Mouse (Mus musculus) midbrain, postnatal 0 days (tissue): ENCODE data around the gene Metrnl. TPM values are rescaled to one million over a fixed set of nuclear protein-coding genes. Genes with fewer than 3 reads are reported as not detected.
"Not testable (repeated sequence)": the region's sequence is repeated elsewhere in the genome, so short reads cannot be mapped to it uniquely, and the experiment has no call there.

ENCODE experiments used
- ATAC-seq: fragments of 200-750 bp; cut with Nextera tagmentation; 2 replicates; pipeline ENCODE4 v1.8.0; 2017; ENCODE audit warnings: moderate number of reproducible peaks, mild to moderate bottlenecking, moderate TSS enrichment, moderate library complexity; ENCODE audit not compliant: low FRiP score
- DNase-seq: peaks from one replicate; pipeline ENCODE4 v3.0.0-alpha.2; 2015; ENCODE audit warnings: low spot score
- H3K27ac ChIP-seq: fragments of 300-500 bp; sonication (generic); 2 replicates; pipeline ENCODE4 v1.5.1; 2014; ENCODE audit warnings: low read depth, mild to moderate bottlenecking, low read length, mixed read lengths
- H3K27me3 ChIP-seq: fragments of 300-500 bp; sonication (generic); 2 replicates; pipeline ENCODE4 v1.6.1; 2014; ENCODE audit warnings: low read length, control low read depth, mixed read lengths; ENCODE audit not compliant: insufficient read depth
- H3K36me3 ChIP-seq: fragments of 300-500 bp; sonication (generic); 2 replicates; pipeline ENCODE4 v1.6.1; 2014; ENCODE audit warnings: low read length, control low read depth, mixed read lengths; ENCODE audit not compliant: insufficient read depth
- H3K4me1 ChIP-seq: fragments of 300-500 bp; sonication (generic); 2 replicates; pipeline ENCODE4 v1.6.1; 2014; ENCODE audit warnings: mild to moderate bottlenecking, control low read depth, antibody characterized with exemption, low read length, mixed read lengths; ENCODE audit not compliant: insufficient read depth
- H3K4me2 ChIP-seq: fragments of 300-500 bp; sonication (generic); 2 replicates; pipeline ENCODE4 v1.6.1; 2014; ENCODE audit warnings: low read depth, mild to moderate bottlenecking, low read length, mixed read lengths; ENCODE audit not compliant: poor library complexity, severe bottlenecking
- H3K4me3 ChIP-seq: fragments of 300-500 bp; sonication (generic); 2 replicates; pipeline ENCODE4 v1.5.1; 2014; ENCODE audit warnings: low read depth, mild to moderate bottlenecking, low read length, moderate library complexity
- H3K9ac ChIP-seq: fragments of 300-500 bp; sonication (generic); replicated peaks from 2 replicates; pipeline ENCODE4 v1.6.1; 2014; ENCODE audit warnings: mild to moderate bottlenecking, low read length, moderate library complexity, mixed read lengths; ENCODE audit not compliant: poor library complexity, severe bottlenecking
- H3K9me3 ChIP-seq: fragments of 300-500 bp; sonication (generic); 2 replicates; pipeline ENCODE4 v1.6.1; 2016; ENCODE audit warnings: low read length, control low read depth
- CTCF ChIP-seq: IDR thresholded peaks from 2 replicates; pipeline ENCODE4 v1.5.1; 2016; ENCODE audit warnings: antibody characterized with exemption, mild to moderate bottlenecking
- WGBS: fragments of 180-500 bp; shearing (Covaris S2); extraction: QIAGEN DNeasy Blood & Tissue Kit; methylation state at CpG from one replicate; pipeline ENCODE4 v1.1.7; 2014; 5-methylcytosine and 5-hydroxymethylcytosine counted together
- polyA plus RNA-seq: library from polyadenylated mRNA; unstranded; fragments of >200 nt; fragmentation: Nextera tagmentation; extraction: Ambion mirVana; gene quantifications from 2 replicates; pipeline ENCODE4 v1.2.1, GENCODE M21; 2015
- total RNA-seq: library from RNA; depleted of rRNA; stranded (reverse); fragments of >200 nt; gene quantifications from 2 replicates; pipeline ENCODE4 v1.2.3, GENCODE M21; 2014

Gene Metrnl
- total and polyA plus RNA-seq, 2 experiments from 2014 or later, result 12.5 to 15.8 TPM

DNA sequence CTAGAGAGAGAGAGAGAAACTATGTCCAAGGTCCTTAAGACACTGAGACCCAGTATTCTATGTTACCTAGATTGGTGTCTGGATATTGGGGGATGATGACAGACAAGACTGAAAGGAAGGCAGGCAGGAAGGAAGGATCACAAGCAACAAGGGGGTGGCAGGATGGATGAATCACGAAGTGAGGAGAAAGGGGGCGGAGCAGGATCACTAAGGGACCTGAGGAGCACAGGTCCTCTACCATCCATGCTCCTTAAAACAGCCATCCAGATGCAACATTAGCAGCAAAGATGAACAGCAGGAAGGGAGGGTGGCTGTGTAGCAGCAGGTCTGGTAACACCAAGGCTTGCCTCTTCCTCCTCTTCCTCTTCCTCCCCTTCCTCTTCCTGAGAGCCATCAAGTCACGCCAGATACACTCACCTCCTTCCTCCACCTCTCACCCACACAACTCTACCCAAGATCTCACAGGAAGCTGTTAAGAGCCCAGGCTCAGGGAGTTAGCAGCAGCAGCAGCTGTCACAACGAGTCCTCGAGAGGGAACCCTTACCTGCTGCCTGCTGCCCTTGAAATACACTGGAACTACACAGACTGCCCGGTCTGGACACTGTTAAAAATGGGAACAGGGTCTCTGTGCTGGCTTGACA is 46.1 kb upstream of the Metrnl start:
- H3K27me3 ChIP-seq, result no peaks in the 10 kb centered on the region
- no peak overlapping the region for H3K4me2 ChIP-seq
- WGBS, result 89% methylated on average over 6 of the region's 6 CpGs
- H3K4me1 ChIP-seq, result no peaks in the 10 kb centered on the region
- ATAC-seq, result no peak
- TF ChIP-seq CTCF, result no peak
- H3K9ac ChIP-seq, result no peak overlapping the region
- no peaks in the 10 kb centered on the region for H3K9me3 ChIP-seq
- no peak overlapping the region for H3K4me3 ChIP-seq
- no peak for DNase-seq
- H3K27ac ChIP-seq, result no peak overlapping the region
- H3K36me3 ChIP-seq, result 0 out of 2 replicates have a peak, but pooled peaks cover 4% of the 10 kb centered on the region

DNA sequence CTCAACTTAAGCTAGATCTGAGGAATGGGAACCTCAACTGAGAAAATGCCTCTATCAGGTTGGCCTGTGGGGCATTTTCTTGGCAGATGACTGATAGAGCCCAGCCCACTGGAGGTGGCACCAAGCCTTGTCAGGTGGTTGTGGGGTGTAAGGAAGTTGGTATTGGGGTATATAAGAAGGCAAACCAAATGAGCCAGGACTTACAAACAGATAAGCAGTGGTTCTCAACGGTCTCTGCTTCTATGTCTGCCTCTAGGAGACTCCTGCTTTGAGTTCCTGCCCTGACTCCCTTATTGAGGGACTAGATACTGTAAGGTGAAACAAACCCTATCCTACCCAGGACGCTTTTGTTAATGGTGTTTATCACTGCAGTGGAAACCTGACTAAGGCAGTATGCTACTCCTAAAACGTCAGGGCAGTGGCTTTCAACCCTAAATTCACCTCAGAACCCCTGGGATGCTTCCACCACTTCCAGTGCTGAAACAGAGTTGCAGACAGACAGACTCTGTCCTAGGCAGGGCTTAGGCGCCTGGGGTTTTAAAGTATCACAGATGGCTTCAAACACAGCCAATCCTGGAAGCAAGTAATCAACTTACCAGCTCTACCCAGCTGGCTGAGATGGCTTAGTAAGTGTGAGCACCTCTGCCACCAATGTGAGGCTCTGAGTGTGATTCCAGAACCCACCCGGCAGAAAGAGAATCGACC is 45.4 kb upstream of the Metrnl start:
- ATAC-seq (no peak), DNase-seq (no peak)
- H3K9me3 ChIP-seq, result no peaks in the 10 kb centered on the region
- 0 out of 2 replicates have a peak, but pooled peaks cover 4% of the 10 kb centered on the region for H3K36me3 ChIP-seq
- WGBS, result 88% methylated on average over 6 of the region's 6 CpGs
- H3K9ac ChIP-seq, result no peak overlapping the region
- H3K4me1 ChIP-seq, result no peaks in the 10 kb centered on the region
- H3K4me3 ChIP-seq, result no peak overlapping the region
- H3K27ac ChIP-seq, result no peak overlapping the region
- no peak for TF ChIP-seq CTCF
- H3K4me2 ChIP-seq, result no peak overlapping the region
- H3K27me3 ChIP-seq, result no peaks in the 10 kb centered on the region

DNA sequence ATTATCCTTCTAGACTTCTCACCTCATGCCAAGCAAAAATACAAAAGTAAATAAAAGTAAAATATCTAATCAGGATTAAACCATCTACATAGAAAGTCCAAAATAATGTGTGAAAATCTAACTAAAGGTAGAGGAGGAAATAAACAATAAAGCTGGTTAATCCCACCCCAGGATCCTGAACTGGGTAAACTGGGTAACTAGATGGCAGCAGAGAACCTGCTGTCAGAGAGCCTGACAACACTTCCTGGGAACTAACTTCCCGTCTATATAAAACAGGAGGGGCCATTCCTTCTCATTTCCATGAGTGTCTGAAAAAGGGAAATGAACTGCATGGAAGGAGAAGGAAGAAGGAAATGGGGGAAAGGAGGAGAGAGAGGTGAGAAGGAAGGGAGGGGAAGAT is 43.2 kb upstream of the Metrnl start:
- TF ChIP-seq CTCF, result peak; percentile 32; the same call in 1 of the 2 replicates
- Histone ChIP-seq H3K27ac (no peak overlapping the region), H3K27me3 (no peaks in the 10 kb centered on the region), H3K9me3 (no peaks in the 10 kb centered on the region), H3K4me2 (no peak overlapping the region), H3K4me1 (no peaks in the 10 kb centered on the region), H3K9ac (no peak overlapping the region), H3K4me3 (no peak overlapping the region), H3K36me3 (peaks cover 4% of the 10 kb centered on the region; the same call in 1 of the 2 replicates)
- 42% methylated on average over 1 of the region's 1 CpGs for WGBS
- no peak for ATAC-seq
- DNase-seq, result no peak

DNA sequence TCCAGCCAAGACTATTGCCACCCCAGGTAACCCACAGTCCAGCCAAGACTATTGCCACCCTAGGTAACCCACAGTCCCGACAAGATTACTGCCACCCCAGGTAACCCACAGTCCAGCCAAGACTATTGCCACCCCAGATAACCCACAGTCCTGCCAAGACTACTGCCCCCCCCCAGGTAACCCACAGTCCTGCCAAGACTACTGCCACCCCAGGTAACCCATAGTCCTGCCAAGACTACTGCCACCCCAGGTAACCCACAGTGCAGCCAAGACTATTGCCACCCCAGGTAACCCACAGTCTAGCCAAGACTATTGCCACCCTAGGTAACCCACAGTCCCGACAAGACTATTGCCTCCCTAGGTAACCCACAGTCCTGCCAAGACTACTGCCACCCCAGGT is 40.7 kb upstream of the Metrnl start:
- not testable (repeated sequence) for H3K27me3 ChIP-seq, H3K4me2 ChIP-seq, H3K4me1 ChIP-seq

DNA sequence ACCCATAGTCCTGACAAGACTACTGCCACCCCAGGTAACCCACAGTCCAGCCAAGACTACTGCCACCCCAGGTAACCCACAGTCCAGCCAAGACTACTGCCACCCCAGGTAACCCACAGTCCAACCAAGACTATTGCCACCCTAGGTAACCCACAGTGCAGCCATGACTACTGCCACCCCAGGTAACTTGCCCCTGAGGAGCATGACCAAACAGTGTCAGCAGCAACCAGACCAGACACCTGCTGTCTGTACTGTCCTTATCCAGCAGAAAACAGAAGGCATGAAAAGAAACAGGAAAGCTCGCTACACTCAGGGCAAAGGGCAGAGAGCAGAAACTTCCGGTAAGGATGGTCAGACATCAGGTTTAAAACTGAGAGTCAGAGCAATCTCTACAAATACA is 40.2 kb upstream of the Metrnl start:
- H3K4me1 ChIP-seq, result no peaks in the 10 kb centered on the region
- WGBS, result 91% methylated on average over 2 of the region's 2 CpGs
- TF ChIP-seq CTCF, result no peak
- no peak overlapping the region for H3K4me3 ChIP-seq
- no peaks in the 10 kb centered on the region for H3K9me3 ChIP-seq
- DNase-seq (no peak), ATAC-seq (no peak)
- H3K9ac ChIP-seq, result no peak overlapping the region
- H3K27me3 ChIP-seq, result no peaks in the 10 kb centered on the region
- H3K36me3 ChIP-seq, result peaks cover 4% of the 10 kb centered on the region; the same call in 1 of the 2 replicates
- H3K27ac ChIP-seq, result no peak overlapping the region
- no peak overlapping the region for H3K4me2 ChIP-seq

More for the DNA sequence above, 40.7 kb upstream of the Metrnl start:
- DNase-seq, H3K9ac ChIP-seq, H3K36me3 ChIP-seq, H3K9me3 ChIP-seq, ATAC-seq, H3K4me3 ChIP-seq, H3K27ac ChIP-seq: not testable (repeated sequence)
- WGBS, result 91% methylated on average over 2 of the region's 2 CpGs

DNA sequence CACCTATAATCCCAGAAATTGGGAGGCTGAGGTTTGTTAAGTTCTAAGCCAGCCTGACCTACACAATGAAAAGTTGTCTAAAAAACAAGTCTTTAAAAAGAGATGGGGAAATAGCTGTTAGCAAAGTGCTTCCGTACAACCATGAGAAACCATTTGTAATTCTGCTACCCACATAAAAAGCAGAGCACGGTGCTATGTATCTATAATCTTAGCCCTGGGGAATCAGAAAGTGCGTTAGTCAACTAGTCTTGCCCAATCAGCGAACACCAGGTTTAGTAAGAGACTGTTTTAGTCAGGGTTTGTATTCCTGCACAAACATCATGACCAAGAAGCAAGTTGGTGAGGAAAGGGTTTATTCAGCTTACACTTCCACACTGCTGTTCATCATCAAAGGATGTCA is 33.8 kb upstream of the Metrnl start:
- no peak for ATAC-seq
- DNase-seq, result no peak
- no peaks in the 10 kb centered on the region for H3K27me3 ChIP-seq
- H3K27ac ChIP-seq, result no peak overlapping the region
- no peak overlapping the region for H3K4me2 ChIP-seq
- no peaks in the 10 kb centered on the region; the same call in 1 of the 2 replicates for H3K36me3 ChIP-seq
- H3K9me3 ChIP-seq, result no peaks in the 10 kb centered on the region
- TF ChIP-seq CTCF, result no peak
- no peaks in the 10 kb centered on the region for H3K4me1 ChIP-seq
- 88% methylated on average over 4 of the region's 4 CpGs for WGBS
- H3K9ac ChIP-seq, result no peak overlapping the region
- no peak overlapping the region for H3K4me3 ChIP-seq
